Mouse (Mus musculus): ENCODE measurements at regions not wholly inside any gene's neighbourhood (a gene's known extent, or its start where the extent isn't known, plus 50 kb on each side); places are given as distances from the start of the nearest gene placed in this dataset.
A peak's percentile ranks its signal among the peaks of the same experiment; 100 is the strongest.

- Histone ChIP-seq H3K27ac (ENCODE audit: low read length) (no peak overlapping the region), H3K9ac (replicated peaks; ENCODE audit: low read depth, low read length) (no peak overlapping the region), H3K4me1 (ENCODE audit: control insufficient read depth, insufficient read depth, low read length) (peaks cover 14% of the 10 kb centered on the region; the same call in 1 of the 2 replicates), H3K36me3 (ENCODE audit: control insufficient read depth, insufficient read depth, low read length) (no peaks in the 10 kb centered on the region), H3K27me3 (ENCODE audit: control insufficient read depth, insufficient read depth, low read length) (no peaks in the 10 kb centered on the region), H3K9me3 (ENCODE audit: control insufficient read depth, low read depth, low read length) (no peaks in the 10 kb centered on the region), H3K4me2 (replicated peaks; ENCODE audit: low read depth, low read length) (no peak overlapping the region), H3K4me3 (ENCODE audit: low read depth, low read length) (no peak overlapping the region)
- WGBS, result 60% methylated on average over 8 of the region's 8 CpGs
- no peak for ATAC-seq (ENCODE audit: insufficient number of reproducible peaks, insufficient read depth, low FRiP score, low read depth)
Measured at GRCm38 (mm10) chr2:128401359-128401758, 189.7 kb upstream of the Spdye4c start.

GRCm38 (mm10) chr2:128403143-128403935, 187.7 kb upstream of the Spdye4c start:
- WGBS, result 40% methylated on average over 11 of the region's 11 CpGs
- Histone ChIP-seq H3K36me3 (ENCODE audit: control insufficient read depth, insufficient read depth, low read length) (no peaks in the 10 kb centered on the region), H3K4me2 (replicated peaks; ENCODE audit: low read depth, low read length) (no peak overlapping the region), H3K4me1 (ENCODE audit: control insufficient read depth, insufficient read depth, low read length) (peaks cover 15% of the 10 kb centered on the region; the same call in 1 of the 2 replicates), H3K9me3 (ENCODE audit: control insufficient read depth, low read depth, low read length) (no peaks in the 10 kb centered on the region), H3K4me3 (ENCODE audit: low read depth, low read length) (no peak overlapping the region), H3K27ac (ENCODE audit: low read length) (no peak overlapping the region), H3K9ac (replicated peaks; ENCODE audit: low read depth, low read length) (no peak overlapping the region), H3K27me3 (ENCODE audit: control insufficient read depth, insufficient read depth, low read length) (no peaks in the 10 kb centered on the region)
- ATAC-seq (ENCODE audit: insufficient number of reproducible peaks, insufficient read depth, low FRiP score, low read depth), result no peak

- no peak overlapping the region for H3K4me3 ChIP-seq (ENCODE audit: low read depth, low read length)
- no peak overlapping the region for H3K9ac ChIP-seq (replicated peaks; ENCODE audit: low read depth, low read length)
- H3K27me3 ChIP-seq (ENCODE audit: control insufficient read depth, insufficient read depth, low read length), result no peaks in the 10 kb centered on the region
- peaks cover 20% of the 10 kb centered on the region for H3K4me1 ChIP-seq (ENCODE audit: control insufficient read depth, insufficient read depth, low read length)
- no peaks in the 10 kb centered on the region for H3K36me3 ChIP-seq (ENCODE audit: control insufficient read depth, insufficient read depth, low read length)
- no peak for ATAC-seq (ENCODE audit: insufficient number of reproducible peaks, insufficient read depth, low FRiP score, low read depth)
- no peaks in the 10 kb centered on the region for H3K9me3 ChIP-seq (ENCODE audit: control insufficient read depth, low read depth, low read length)
- H3K27ac ChIP-seq (ENCODE audit: low read length), result no peak overlapping the region
- H3K4me2 ChIP-seq (replicated peaks; ENCODE audit: low read depth, low read length), result no peak overlapping the region
- 87% methylated on average over 3 of the region's 3 CpGs for WGBS
Measured at GRCm38 (mm10) chr2:128404405-128404804, 186.6 kb upstream of the Spdye4c start.

- Histone ChIP-seq H3K4me1 (ENCODE audit: control insufficient read depth, insufficient read depth, low read length) (peaks cover 20% of the 10 kb centered on the region), H3K27ac (ENCODE audit: low read length) (no peak overlapping the region)
- ATAC-seq (ENCODE audit: insufficient number of reproducible peaks, insufficient read depth, low FRiP score, low read depth), result no peak
Measured at GRCm38 (mm10) chr2:128407076-128407475, 183.9 kb upstream of the Spdye4c start.

GRCm38 (mm10) chr2:128408718-128409117, 182.3 kb upstream of the Spdye4c start:
- no peak for ATAC-seq (ENCODE audit: insufficient number of reproducible peaks, insufficient read depth, low FRiP score, low read depth)
- Histone ChIP-seq H3K36me3 (ENCODE audit: control insufficient read depth, insufficient read depth, low read length) (no peaks in the 10 kb centered on the region), H3K4me1 (ENCODE audit: control insufficient read depth, insufficient read depth, low read length) (peaks cover 9% of the 10 kb centered on the region; the same call in 1 of the 2 replicates), H3K9me3 (ENCODE audit: control insufficient read depth, low read depth, low read length) (no peaks in the 10 kb centered on the region), H3K4me2 (replicated peaks; ENCODE audit: low read depth, low read length) (no peak overlapping the region), H3K9ac (replicated peaks; ENCODE audit: low read depth, low read length) (no peak overlapping the region), H3K27me3 (ENCODE audit: control insufficient read depth, insufficient read depth, low read length) (no peaks in the 10 kb centered on the region), H3K27ac (ENCODE audit: low read length) (no peak overlapping the region), H3K4me3 (ENCODE audit: low read depth, low read length) (no peak overlapping the region)
- WGBS, result 27% methylated on average over 6 of the region's 6 CpGs

More at GRCm38 (mm10) chr2:128407076-128407475, 183.9 kb upstream of the Spdye4c start:
- Histone ChIP-seq H3K4me3 (ENCODE audit: low read depth, low read length) (no peak overlapping the region), H3K4me2 (replicated peaks; ENCODE audit: low read depth, low read length) (no peak overlapping the region), H3K9me3 (ENCODE audit: control insufficient read depth, low read depth, low read length) (no peaks in the 10 kb centered on the region), H3K9ac (replicated peaks; ENCODE audit: low read depth, low read length) (no peak overlapping the region), H3K27me3 (ENCODE audit: control insufficient read depth, insufficient read depth, low read length) (no peaks in the 10 kb centered on the region), H3K36me3 (ENCODE audit: control insufficient read depth, insufficient read depth, low read length) (no peaks in the 10 kb centered on the region)
- WGBS, result 78% methylated on average over 7 of the region's 7 CpGs

GRCm38 (mm10) chr2:128412352-128412751, 178.7 kb upstream of the Spdye4c start:
- no peaks in the 10 kb centered on the region for H3K27me3 ChIP-seq (ENCODE audit: control insufficient read depth, insufficient read depth, low read length)
- H3K4me3 ChIP-seq (ENCODE audit: low read depth, low read length), result no peak overlapping the region
- no peak overlapping the region for H3K4me2 ChIP-seq (replicated peaks; ENCODE audit: low read depth, low read length)
- no peak overlapping the region for H3K9ac ChIP-seq (replicated peaks; ENCODE audit: low read depth, low read length)
- ATAC-seq (ENCODE audit: insufficient number of reproducible peaks, insufficient read depth, low FRiP score, low read depth), result peak; percentile 49; the same call in 1 of the 2 replicates
- peaks cover 7% of the 10 kb centered on the region; the same call in 1 of the 2 replicates for H3K4me1 ChIP-seq (ENCODE audit: control insufficient read depth, insufficient read depth, low read length)
- H3K36me3 ChIP-seq (ENCODE audit: control insufficient read depth, insufficient read depth, low read length), result no peaks in the 10 kb centered on the region
- H3K27ac ChIP-seq (ENCODE audit: low read length), result no peak overlapping the region
- H3K9me3 ChIP-seq (ENCODE audit: control insufficient read depth, low read depth, low read length), result no peaks in the 10 kb centered on the region
- 16% methylated on average over 10 of the region's 10 CpGs for WGBS

GRCm38 (mm10) chr2:128412974-128413373, 178.0 kb upstream of the Spdye4c start:
- Histone ChIP-seq H3K4me3 (ENCODE audit: low read depth, low read length) (no peak overlapping the region), H3K36me3 (ENCODE audit: control insufficient read depth, insufficient read depth, low read length) (no peaks in the 10 kb centered on the region), H3K27ac (ENCODE audit: low read length) (no peak overlapping the region), H3K4me2 (replicated peaks; ENCODE audit: low read depth, low read length) (no peak overlapping the region), H3K27me3 (ENCODE audit: control insufficient read depth, insufficient read depth, low read length) (no peaks in the 10 kb centered on the region), H3K9me3 (ENCODE audit: control insufficient read depth, low read depth, low read length) (no peaks in the 10 kb centered on the region), H3K4me1 (ENCODE audit: control insufficient read depth, insufficient read depth, low read length) (peaks cover 7% of the 10 kb centered on the region; the same call in 1 of the 2 replicates), H3K9ac (replicated peaks; ENCODE audit: low read depth, low read length) (no peak overlapping the region)
- 10% methylated on average over 10 of the region's 10 CpGs for WGBS
- ATAC-seq (ENCODE audit: insufficient number of reproducible peaks, insufficient read depth, low FRiP score, low read depth), result no peak

- Histone ChIP-seq H3K9ac (replicated peaks; ENCODE audit: low read depth, low read length) (no peak overlapping the region), H3K4me2 (replicated peaks; ENCODE audit: low read depth, low read length) (no peak overlapping the region), H3K27me3 (ENCODE audit: control insufficient read depth, insufficient read depth, low read length) (no peaks in the 10 kb centered on the region), H3K27ac (ENCODE audit: low read length) (no peak overlapping the region), H3K9me3 (ENCODE audit: control insufficient read depth, low read depth, low read length) (no peaks in the 10 kb centered on the region), H3K36me3 (ENCODE audit: control insufficient read depth, insufficient read depth, low read length) (no peaks in the 10 kb centered on the region), H3K4me3 (ENCODE audit: low read depth, low read length) (no peak overlapping the region), H3K4me1 (ENCODE audit: control insufficient read depth, insufficient read depth, low read length) (no peaks in the 10 kb centered on the region)
- WGBS, result 82% methylated on average over 17 of the region's 17 CpGs
- ATAC-seq (ENCODE audit: insufficient number of reproducible peaks, insufficient read depth, low FRiP score, low read depth), result no peak
Measured at GRCm38 (mm10) chr2:128414588-128415240, 176.3 kb upstream of the Spdye4c start.

Data from stomach, embryonic 14.5 days (tissue).